Mouse (Mus musculus) brain, embryonic 14.5 days (tissue): ENCODE results near the gene Gm49392. TPM values are rescaled to one million over a fixed set of nuclear protein-coding genes. Genes with fewer than 3 reads are reported as not detected.
"Not testable (repeated sequence)": the region's sequence is repeated elsewhere in the genome, so short reads cannot be mapped to it uniquely, and the experiment has no call there.

Experiments
- DNase-seq: peaks from one replicate; pipeline ENCODE4 v3.0.0-alpha.2; 2011; ENCODE audit warnings: low read depth
- CTCF ChIP-seq: fragments of 200-500 bp; IDR thresholded peaks from 2 replicates; pipeline ENCODE4 v1.5.1; 2012; ENCODE audit warnings: inconsistent platforms, mild to moderate bottlenecking, moderate library complexity, borderline replicate concordance; ENCODE audit not compliant: insufficient read depth, insufficient read length; ENCODE audit errors: extremely low read depth
- POLR2A ChIP-seq: fragments of 200-500 bp; IDR thresholded peaks from 2 replicates; pipeline ENCODE4 v1.6.1; 2012; ENCODE audit warnings: mild to moderate bottlenecking, inconsistent platforms, borderline replicate concordance; ENCODE audit not compliant: poor library complexity, insufficient read depth, insufficient read length, severe bottlenecking; ENCODE audit errors: extremely low read depth
- polyA plus RNA-seq: library from polyadenylated mRNA; depleted of rRNA; stranded (reverse); fragments of >200 nt; gene quantifications from 2 replicates; pipeline ENCODE4 v1.2.3, GENCODE M21; 2012; rRNA removed

Gm49392 gene
- not detected in 2 replicates for polyA plus RNA-seq

DNA sequence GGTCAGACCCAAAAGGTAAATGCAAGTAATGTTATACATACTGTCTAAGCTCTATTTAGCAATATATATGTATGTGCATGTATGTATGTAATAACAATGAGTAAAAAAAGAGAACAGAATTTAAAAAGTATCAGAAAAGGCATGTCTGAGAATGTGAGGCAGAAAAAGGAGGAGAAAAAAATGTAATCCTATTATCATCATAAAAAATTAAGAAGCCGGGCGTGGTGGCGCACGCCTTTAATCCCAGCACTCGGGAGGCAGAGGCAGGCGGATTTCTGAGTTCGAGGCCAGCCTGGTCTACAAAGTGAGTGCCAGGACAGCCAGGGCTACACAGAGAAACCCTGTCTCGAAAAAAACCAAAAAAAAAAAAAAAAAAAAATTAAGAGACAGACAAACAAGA, at the start of gene Gm49392:
TSS of gene Gm49392 (minus strand) at position 101 of the 400 bp plus-strand sequence.
- not testable (repeated sequence) for DNase-seq

DNA sequence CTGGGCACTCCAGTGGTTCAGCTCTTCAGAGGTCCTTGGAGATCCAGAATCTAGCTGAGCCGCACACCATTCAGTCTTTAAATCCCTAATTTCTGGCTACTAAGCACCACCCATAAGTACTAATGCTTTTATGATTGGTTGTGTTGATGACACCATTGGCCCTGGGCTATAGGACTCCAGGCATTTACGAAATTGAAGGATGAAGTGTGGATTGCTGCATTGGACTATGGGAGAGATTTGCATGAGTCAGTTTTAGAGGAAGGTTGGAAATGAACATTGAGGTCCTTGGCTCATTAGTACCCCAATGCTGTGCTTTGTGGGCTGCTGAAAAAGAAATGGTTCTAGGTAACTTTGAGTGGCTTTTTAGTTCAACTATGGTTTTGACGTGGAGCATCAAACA, 45.2 kb upstream of the Gm49392 start, which contains the start of gene Tpbpa:
TSS of gene Tpbpa (minus strand) at position 101 of the 400 bp plus-strand sequence.
- DNase-seq, result not testable (repeated sequence)

DNA sequence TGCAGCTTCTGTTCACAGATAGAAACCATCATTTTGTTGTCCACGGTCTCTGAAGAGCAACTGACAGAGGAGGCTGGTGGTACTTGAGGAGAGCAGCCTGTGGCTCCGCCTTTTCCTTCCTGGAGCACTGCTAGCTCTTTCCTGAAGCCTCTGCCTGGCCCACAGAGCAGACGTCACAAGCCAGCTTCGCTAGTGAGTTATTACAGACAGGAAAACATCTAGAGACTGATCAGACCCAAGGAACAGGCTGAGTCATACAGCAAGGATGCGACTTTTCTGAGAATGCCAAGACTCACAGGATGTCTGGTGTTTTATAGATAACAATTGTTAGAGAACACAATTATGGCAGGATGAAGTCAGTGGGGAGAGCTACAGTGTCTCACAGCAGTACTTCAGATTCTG, 39.8 kb upstream of the Gm49392 start, which contains the start of the genes Gm49391 and Ctla2a:
TSS of gene Gm49391 (minus strand) at position 72 of the 402 bp plus-strand sequence.
TSS of gene Ctla2a (minus strand) at position 126 of the 402 bp plus-strand sequence.
- TF ChIP-seq CTCF, result no peak
- no peak for TF ChIP-seq POLR2A
- peak; percentile 1 for DNase-seq

DNA sequence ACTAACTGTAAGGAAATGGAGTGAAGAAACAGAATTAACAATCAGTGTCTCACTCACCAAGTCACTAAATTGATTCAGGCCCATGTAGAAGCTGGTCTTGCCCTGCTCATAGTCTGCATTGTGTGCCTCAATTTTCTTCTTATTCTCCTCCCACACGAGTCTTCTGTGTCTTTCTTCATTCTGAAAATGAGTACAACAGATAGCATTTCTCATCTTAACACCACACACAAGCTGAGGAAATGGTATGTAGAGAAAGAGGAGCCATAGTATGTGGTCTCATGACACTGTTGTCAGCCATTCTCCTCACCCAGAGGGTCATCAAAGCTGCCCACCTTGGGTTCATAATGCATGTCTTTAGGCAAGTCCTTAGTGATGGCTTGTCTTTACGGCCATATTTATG, 38.8 kb upstream of the Gm49392 start, which contains the start of gene Gm49393:
TSS of gene Gm49393 (minus strand) at position 101 of the 400 bp plus-strand sequence.
- not testable (repeated sequence) for DNase-seq

DNA sequence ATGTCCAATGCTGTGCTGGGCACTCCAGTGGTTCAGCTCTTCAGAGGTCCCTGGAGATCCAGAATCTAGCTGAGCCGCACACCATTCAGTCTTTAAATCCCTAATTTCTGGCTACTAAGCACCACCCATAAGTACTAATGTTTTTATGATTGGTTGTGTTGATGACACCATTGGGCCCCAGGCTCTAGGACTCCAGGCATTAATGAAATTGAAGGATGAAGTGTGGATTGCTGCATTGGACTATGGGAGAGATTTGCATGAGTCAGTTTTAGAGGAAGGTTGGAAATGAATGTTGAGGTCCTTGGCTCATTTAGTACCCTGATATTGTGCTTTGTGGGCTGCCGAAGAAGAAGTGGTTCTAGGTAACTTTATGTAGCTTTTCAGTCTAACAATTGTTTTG, 8.1 kb upstream of the Gm49392 start, which contains the start of gene Tpbpb:
TSS of gene Tpbpb (minus strand) at position 101 of the 400 bp plus-strand sequence.
- DNase-seq, result not testable (repeated sequence)

DNA sequence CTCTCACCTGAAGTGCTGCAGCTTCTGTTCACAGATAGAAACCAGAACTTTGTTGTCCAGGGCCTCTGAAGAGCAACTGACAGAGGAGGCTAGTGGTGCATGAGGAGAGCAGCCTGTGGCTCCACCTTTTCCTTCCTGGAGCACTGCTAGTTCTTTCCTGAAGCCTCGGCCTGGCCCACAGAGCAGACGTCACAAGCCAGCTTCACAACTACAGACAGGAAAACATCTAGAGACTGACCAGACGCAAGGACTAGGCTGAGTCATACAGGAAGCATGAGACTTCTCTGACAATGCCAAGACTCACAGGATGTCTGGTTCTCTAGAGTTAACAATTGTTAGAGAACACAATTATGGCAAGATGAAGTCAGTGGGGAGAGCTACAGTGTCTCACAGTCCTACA, 634 bp upstream of the Gm49392 start, which contains the start of gene Ctla2b:
TSS of gene Ctla2b (minus strand) at position 120 of the 400 bp plus-strand sequence.
- peak; percentile 3 for DNase-seq
- TF ChIP-seq CTCF (no peak), POLR2A (no peak)

DNA sequence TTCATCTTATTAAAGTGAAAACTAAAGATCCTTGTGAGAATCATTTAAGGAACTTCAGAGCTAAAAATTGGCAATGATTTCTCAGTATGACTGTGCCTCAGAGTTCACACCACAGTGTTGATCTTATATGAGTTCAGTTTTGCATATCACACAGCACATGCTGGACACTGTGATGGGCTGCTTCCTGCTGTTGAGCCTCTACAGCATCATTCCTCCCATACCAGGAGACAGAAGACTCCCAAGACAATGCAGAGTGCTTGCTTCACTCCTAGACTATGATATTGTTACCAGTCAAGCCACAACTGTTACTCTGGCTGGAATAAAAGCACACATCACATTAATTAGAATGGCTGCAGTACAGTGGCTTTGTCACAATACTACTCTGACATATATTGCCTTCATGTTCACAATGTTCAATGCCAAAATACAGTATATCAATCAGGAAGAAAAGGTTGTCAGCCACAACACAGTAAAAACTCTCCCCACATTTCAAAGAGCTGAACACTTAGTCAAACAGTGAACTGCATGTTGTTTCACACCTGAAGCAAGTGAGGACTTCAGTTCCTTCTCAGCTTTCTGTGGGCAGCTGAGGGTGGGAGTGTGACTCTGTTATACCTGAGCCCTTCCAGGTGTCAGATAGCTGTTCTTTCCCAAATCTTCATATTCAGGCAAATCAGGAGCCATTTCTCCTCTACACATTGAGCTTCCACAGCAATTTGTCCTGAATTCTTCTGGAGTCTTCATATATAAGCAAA, 1.1 kb downstream of the Gm49392 start:
- TF ChIP-seq CTCF (no peak), POLR2A (no peak)
- DNase-seq, result no peak

DNA sequence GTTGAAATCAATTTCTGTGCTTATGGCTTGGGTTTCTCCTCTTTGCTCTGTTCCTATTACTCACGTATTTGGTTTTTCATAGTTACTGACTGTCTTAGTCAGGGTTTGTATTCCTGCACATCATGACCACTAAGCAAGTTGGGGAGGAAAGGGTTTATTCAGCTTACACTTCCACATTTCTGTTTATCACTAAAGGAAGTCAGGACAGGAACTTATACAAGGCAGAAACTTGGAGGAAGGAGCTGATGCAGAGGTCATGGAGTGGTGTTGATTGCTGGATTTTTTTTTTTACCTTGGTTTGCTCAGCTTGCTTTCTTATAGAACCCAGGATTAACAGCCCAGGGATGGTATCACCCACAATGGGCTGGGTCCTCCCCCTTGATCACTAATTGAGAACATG, 4.4 kb downstream of the Gm49392 start:
- no peak for DNase-seq
- TF ChIP-seq CTCF (no peak), POLR2A (no peak)

DNA sequence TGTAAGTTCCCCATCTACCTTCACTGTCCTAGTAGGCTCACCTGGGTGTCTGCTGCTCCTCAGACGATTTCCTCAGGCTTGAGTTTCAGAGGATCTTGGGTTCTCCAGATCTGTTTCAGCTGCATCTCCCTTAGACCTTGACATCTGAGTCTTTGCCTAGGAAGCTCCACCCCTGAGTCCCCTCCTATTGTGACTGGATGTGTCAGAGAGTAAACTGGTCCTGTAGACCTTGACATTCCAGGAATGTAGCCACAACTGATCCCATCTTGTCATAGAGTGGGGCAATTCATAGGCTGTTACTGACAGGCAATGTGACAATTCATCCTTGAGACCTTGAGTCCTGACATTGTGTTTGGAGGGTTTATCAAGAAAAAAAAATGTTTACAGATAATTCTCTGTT, 32.4 kb downstream of the Gm49392 start, which contains the start of gene 4930486L24Rik:
TSS of gene 4930486L24Rik (minus strand) at position 195 of the 400 bp plus-strand sequence.
- DNase-seq, result no peak
- TF ChIP-seq CTCF (no peak), POLR2A (no peak)

DNA sequence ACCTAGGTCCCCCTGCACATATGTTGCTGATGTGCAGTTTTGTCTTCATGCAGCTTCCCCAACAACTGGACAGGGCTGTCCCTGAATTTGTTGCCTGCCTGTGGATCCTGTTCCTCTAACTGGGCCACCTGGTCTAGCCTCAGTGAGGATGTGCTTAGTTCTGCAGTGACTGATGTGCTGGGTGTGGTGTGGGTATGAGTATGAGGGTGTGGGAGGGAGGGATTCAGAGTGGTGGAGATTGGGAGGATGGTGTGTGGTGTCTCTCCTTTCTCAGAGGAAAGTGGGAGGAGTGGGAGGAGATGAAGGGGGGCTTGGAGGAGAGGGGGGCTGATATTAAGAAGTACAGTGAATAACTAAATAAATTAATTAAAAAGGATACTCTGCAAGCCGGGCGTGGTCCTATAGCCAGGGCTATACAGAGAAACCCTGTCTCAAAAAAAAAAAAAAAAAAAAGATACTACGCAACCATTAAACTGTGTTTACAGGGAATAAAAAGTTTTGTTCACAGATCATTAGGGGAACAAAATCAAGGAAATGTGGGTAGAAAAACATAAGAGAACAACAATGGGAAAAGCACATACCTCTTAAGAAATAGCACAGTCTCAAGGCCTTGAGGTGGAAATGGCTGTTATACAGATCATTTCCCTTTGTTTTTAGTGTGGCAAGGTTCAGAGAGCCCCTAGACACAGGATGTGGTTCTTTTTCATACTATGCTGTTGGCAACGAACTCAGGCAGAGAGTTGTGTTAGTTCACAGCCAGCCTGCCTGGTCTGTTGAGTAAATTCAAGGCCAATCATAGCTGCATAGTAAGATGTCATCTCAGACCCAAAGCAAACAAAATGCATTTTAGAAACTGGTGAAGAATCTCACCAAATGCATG, 48.2 kb downstream of the Gm49392 start:
- TF ChIP-seq POLR2A (no peak), CTCF (no peak)
- no peak for DNase-seq

DNA sequence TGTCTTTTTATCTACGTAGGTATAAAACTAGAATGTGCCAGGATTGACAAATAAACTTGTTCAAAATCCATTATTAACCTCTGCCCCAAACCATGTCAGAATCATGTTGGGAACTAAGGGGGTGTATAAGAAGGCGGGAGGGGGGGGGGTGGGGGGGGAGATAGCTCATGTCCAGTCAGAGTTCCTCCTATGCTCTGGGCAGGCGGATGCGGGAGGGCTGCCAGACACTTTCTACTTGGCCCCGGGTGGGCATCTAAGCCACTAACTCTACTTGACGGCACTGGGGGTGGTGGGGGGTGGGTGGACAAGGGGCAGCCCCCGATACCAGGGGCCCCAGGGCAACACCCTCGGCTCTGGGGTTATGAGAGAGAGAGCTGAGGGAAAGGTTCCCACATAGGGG, 53.5 kb downstream of the Gm49392 start:
- TF ChIP-seq POLR2A (no peak), CTCF (no peak)
- DNase-seq, result no peak

DNA sequence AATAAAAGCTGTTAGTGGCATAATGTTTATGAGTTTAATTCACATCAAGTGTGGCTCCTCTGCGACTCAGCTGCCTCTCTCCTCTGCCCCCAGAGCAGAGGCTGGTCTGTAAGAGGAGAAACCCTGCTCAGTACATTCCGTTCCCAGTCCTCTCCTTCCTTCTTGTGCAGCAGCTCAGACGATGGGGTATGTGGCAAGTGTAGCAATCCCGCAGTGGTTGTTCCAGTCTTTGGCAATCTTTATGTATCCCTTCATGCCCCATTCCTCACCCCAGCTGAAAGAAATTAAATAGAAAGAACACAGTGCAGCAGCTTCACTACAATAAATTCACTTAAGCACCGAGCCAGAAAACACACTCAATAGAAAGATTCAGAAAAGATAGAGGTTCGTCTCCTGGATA, 54.0 kb downstream of the Gm49392 start:
- no peak for TF ChIP-seq POLR2A
- TF ChIP-seq CTCF, result no peak
- no peak for DNase-seq
